Mouse (Mus musculus) limb, embryonic 12.5 days (tissue): ENCODE results near the gene 1110008P14Rik. TPM values are rescaled to one million over a fixed set of nuclear protein-coding genes. Genes with fewer than 3 reads are reported as not detected.
A peak's percentile ranks its signal among the peaks of the same experiment; 100 is the strongest.

ENCODE experiments used
- ATAC-seq: fragments of 200-750 bp; cut with Nextera tagmentation; 2 replicates; pipeline ENCODE4 v1.8.0; 2017; ENCODE audit warnings: low read depth, moderate TSS enrichment; ENCODE audit not compliant: insufficient number of reproducible peaks, insufficient read depth, low FRiP score, low TSS enrichment
- H3K27ac ChIP-seq: fragments of 300-500 bp; sonication (generic); 2 replicates; pipeline ENCODE4 v1.5.1; 2016; ENCODE audit warnings: mild to moderate bottlenecking, moderate library complexity
- H3K27me3 ChIP-seq: fragments of 300-500 bp; sonication (generic); 2 replicates; pipeline ENCODE4 v1.6.1; 2016; ENCODE audit warnings: mild to moderate bottlenecking, moderate library complexity
- H3K36me3 ChIP-seq: fragments of 300-500 bp; sonication (generic); 2 replicates; pipeline ENCODE4 v1.6.1; 2016; ENCODE audit warnings: mild to moderate bottlenecking, moderate library complexity
- H3K4me1 ChIP-seq: fragments of 300-500 bp; sonication (generic); replicated peaks from 2 replicates; pipeline ENCODE4 v1.6.1; 2016
- H3K4me2 ChIP-seq: fragments of 300-500 bp; sonication (generic); 2 replicates; pipeline ENCODE4 v1.6.1; 2016; ENCODE audit warnings: mild to moderate bottlenecking, moderate library complexity
- H3K4me3 ChIP-seq: fragments of 300-500 bp; sonication (generic); replicated peaks from 2 replicates; pipeline ENCODE4 v1.5.1; 2016; ENCODE audit warnings: mild to moderate bottlenecking
- H3K9ac ChIP-seq: fragments of 300-500 bp; sonication (generic); replicated peaks from 2 replicates; pipeline ENCODE4 v1.6.1; 2016; ENCODE audit warnings: mild to moderate bottlenecking, moderate library complexity
- H3K9me3 ChIP-seq: fragments of 300-500 bp; sonication (generic); 2 replicates; pipeline ENCODE4 v1.6.1; 2016; ENCODE audit warnings: mild to moderate bottlenecking, moderate library complexity
- WGBS: fragments of 180-500 bp; shearing (Covaris S2); methylation state at CpG from one replicate; pipeline ENCODE4 v1.1.7; 2016; 5-methylcytosine and 5-hydroxymethylcytosine counted together
- polyA plus RNA-seq: library from polyadenylated mRNA; unstranded; fragments of >200 nt; fragmentation: Nextera tagmentation; extraction: Ambion mirVana; gene quantifications from 2 replicates; pipeline ENCODE4 v1.2.1, GENCODE M21; 2016

Gene 1110008P14Rik
- polyA plus RNA-seq, 1 experiment from 2014 or later: 44.3 TPM

DNA sequence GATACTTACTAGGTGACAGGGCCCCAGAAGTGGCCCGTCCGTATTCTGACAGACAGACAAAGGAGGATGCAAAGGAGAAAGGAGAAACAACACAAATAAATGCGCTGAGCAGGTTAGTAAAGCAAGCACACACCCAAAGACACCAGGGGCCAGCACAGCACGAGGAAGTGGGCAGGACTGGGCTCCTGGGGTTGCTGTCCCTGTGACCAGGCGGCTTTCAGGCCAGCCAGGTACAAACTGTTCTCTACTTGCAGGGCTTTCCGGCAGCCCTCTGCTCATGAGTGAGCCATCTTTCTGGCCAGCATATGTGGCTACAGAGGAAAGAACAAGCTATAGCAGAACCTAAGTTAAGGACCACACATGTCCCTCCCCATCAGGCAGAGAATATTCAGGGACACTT lies 38.9 kb upstream of the 1110008P14Rik start:
- 81% methylated on average over 6 of the region's 6 CpGs for WGBS
- Histone ChIP-seq H3K4me3 (no peak overlapping the region), H3K27ac (no peak overlapping the region), H3K9ac (no peak overlapping the region), H3K36me3 (peaks cover 56% of the 10 kb centered on the region), H3K4me1 (peaks cover 32% of the 10 kb centered on the region), H3K4me2 (no peak overlapping the region), H3K27me3 (no peaks in the 10 kb centered on the region), H3K9me3 (no peaks in the 10 kb centered on the region)
- no peak for ATAC-seq

DNA sequence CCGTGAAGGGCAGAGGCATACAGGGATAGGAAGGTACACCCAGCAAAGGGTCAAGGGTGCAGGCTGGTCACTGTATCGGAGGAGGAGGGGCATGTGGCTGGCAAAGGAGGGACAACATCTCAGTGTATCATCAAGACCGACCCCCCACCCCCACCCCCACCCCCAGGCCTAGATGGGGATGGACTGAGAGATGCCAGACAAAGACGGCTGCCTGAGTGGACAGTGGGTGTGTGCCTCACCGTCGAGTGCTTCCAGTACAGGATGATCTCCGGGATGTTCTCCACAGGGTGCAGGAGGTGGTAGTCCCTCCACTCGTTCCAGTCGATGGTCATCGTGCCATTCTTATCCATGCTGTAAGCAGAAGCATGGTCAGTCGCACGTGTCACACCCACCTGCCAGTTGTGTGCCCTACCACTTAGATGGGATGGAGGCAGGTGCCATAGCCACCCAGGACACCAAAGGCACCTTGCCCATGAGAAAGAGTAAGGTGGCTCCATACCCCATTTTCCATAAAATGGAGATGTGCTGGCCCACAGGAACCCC lies 38.4 kb upstream of the 1110008P14Rik start:
- Histone ChIP-seq H3K9ac (no peak overlapping the region), H3K36me3 (peaks cover 61% of the 10 kb centered on the region), H3K4me1 (peaks cover 27% of the 10 kb centered on the region), H3K27ac (no peak overlapping the region), H3K27me3 (no peaks in the 10 kb centered on the region), H3K4me2 (no peak overlapping the region), H3K9me3 (no peaks in the 10 kb centered on the region), H3K4me3 (no peak overlapping the region)
- WGBS: 92% methylated on average over 12 of the region's 12 CpGs
- no peak for ATAC-seq

DNA sequence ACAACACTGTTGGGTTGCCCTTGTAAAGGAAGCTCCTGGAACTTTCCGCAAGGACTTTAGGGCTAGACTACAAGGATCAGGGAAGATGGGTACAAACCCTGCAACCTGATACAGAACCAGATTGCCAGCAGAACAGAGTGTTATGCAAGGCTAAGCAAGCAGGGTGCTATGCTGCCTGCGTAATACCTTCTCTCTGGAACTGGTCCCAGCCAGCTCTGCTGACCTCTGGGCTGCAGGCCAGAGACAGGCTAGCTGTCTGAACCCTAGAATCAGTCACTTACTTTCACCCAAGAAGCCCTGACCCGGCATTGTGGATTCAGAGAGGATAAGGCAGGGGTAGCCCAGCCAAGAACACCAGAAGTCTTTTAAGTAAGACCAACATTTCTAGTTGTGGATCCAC lies 37.6 kb upstream of the 1110008P14Rik start:
- no peak overlapping the region for H3K27ac ChIP-seq

DNA sequence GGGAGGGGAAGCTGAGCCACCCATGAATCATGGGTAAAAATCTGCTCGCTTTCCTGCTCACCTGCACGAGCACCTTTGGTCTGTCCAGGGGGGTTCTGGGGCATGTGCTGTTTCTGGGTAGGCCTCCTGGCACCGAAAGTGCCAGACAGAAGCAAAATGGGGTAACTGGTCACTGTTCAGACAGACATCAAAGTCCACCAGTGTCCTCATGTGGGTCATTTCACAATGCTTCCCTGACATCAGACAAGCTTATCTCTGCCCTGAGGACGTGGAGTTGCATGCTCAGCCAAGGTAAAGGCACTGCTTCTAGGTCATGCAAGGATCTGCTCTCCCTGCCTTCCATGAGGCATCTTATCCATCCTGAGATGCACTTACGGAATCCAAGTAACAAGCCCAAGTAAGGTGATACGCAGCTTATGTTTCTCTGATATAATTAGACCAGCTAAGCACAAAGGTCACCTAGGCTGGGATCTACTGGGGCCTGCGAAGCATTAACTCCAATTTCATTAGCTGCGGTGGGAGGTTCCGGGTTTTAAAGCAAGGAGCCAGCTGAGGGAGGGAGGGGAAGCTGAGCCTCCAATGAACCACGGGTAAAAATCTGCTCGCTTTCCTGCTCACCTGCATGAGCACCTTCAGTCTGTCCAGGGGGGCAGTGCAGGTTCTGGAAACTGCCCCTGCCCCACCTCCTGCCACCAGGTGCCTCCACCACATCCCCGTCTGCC lies 36.9 kb upstream of the 1110008P14Rik start:
- Histone ChIP-seq H3K27ac (no peak overlapping the region), H3K27me3 (no peaks in the 10 kb centered on the region), H3K9me3 (no peaks in the 10 kb centered on the region), H3K9ac (no peak overlapping the region), H3K4me2 (no peak overlapping the region), H3K36me3 (peaks cover 77% of the 10 kb centered on the region), H3K4me1 (peaks cover 13% of the 10 kb centered on the region), H3K4me3 (no peak overlapping the region)
- 74% methylated on average over 12 of the region's 12 CpGs for WGBS
- no peak for ATAC-seq

More for the DNA sequence above, 37.6 kb upstream of the 1110008P14Rik start:
- peaks cover 69% of the 10 kb centered on the region for H3K36me3 ChIP-seq
- H3K27me3 ChIP-seq: no peaks in the 10 kb centered on the region
- no peak overlapping the region for H3K9ac ChIP-seq
- no peak overlapping the region for H3K4me3 ChIP-seq
- WGBS: 84% methylated on average over 3 of the region's 3 CpGs
- peaks cover 19% of the 10 kb centered on the region for H3K4me1 ChIP-seq
- ATAC-seq: no peak
- no peak overlapping the region for H3K4me2 ChIP-seq
- H3K9me3 ChIP-seq: no peaks in the 10 kb centered on the region

GRCm38 (mm10) chr2:32417486-32417885 lies 35.7 kb upstream of the 1110008P14Rik start:
- peaks cover 77% of the 10 kb centered on the region for H3K36me3 ChIP-seq
- WGBS: 87% methylated on average over 8 of the region's 8 CpGs
- no peak for ATAC-seq

DNA sequence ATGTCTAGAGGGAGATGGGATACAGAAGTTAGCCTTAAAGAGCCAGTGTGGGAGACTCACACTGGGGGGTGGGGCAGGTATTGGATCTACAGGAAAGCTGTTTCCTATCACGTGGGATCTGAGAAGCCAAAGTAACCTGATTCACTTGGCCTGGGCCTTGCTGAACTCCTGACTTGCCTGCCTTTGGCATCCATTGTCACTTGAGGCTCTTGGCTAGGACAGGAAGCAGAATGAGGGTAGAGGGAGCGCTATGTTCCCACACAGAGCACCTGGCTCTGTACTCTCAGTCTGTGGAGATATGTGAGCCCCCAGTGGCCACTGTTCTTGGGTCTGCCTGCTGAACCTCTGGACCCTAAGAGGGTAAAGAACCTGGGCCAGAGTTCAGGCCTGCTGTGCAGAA lies 34.8 kb upstream of the 1110008P14Rik start:
- Histone ChIP-seq H3K36me3 (peaks cover 77% of the 10 kb centered on the region), H3K4me3 (no peak overlapping the region), H3K27ac (no peak overlapping the region), H3K4me1 (no peaks in the 10 kb centered on the region), H3K27me3 (no peaks in the 10 kb centered on the region), H3K9ac (0 out of 2 replicates have a peak overlapping the region, but pooled peaks have one; percentile 3), H3K9me3 (no peaks in the 10 kb centered on the region), H3K4me2 (no peak overlapping the region)
- 63% methylated on average over 2 of the region's 2 CpGs for WGBS
- no peak for ATAC-seq

More at GRCm38 (mm10) chr2:32417486-32417885, 35.7 kb upstream of the 1110008P14Rik start:
- Histone ChIP-seq H3K27me3 (no peaks in the 10 kb centered on the region), H3K4me1 (0 out of 2 replicates have a peak, but pooled peaks cover 2% of the 10 kb centered on the region), H3K27ac (no peak overlapping the region), H3K4me3 (no peak overlapping the region), H3K9ac (no peak overlapping the region; the same call in 1 of the 2 replicates), H3K4me2 (no peak overlapping the region), H3K9me3 (no peaks in the 10 kb centered on the region)

- Histone ChIP-seq H3K4me1 (no peaks in the 10 kb centered on the region), H3K9me3 (no peaks in the 10 kb centered on the region), H3K4me3 (no peak overlapping the region), H3K36me3 (peaks cover 73% of the 10 kb centered on the region), H3K27me3 (no peaks in the 10 kb centered on the region), H3K27ac (no peak overlapping the region), H3K4me2 (no peak overlapping the region), H3K9ac (no peak overlapping the region)
- 95% methylated on average over 12 of the region's 12 CpGs for WGBS
- ATAC-seq: no peak
Observed at GRCm38 (mm10) chr2:32415801-32416200, 34.1 kb upstream of the 1110008P14Rik start.

DNA sequence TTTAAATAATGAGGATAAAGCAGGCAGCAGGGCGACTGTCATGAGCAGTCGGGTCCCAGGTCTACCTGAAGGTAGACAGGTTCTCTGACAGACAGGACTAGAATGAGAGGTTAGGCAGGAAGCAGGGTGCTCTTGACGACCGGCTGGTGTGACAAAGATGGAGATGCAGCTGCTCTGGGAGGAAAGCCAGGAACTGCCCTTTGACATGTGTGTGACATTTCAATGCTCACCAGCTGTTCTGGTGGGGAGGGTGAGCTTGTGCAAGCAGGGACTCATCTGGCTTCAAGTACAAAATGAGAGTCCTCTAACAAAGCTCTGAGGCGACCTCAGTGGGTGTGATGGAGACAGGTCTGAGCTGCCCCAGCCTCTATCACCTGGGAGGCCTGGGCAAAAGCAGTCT lies 32.2 kb upstream of the 1110008P14Rik start:
- peaks cover 54% of the 10 kb centered on the region for H3K36me3 ChIP-seq
- 45% methylated on average over 5 of the region's 5 CpGs for WGBS
- H3K4me2 ChIP-seq: no peak overlapping the region
- H3K4me1 ChIP-seq: peaks cover 7% of the 10 kb centered on the region
- no peak for ATAC-seq
- no peak overlapping the region for H3K4me3 ChIP-seq
- no peak overlapping the region for H3K27ac ChIP-seq
- no peaks in the 10 kb centered on the region for H3K27me3 ChIP-seq
- no peak overlapping the region for H3K9ac ChIP-seq
- no peaks in the 10 kb centered on the region for H3K9me3 ChIP-seq

GRCm38 (mm10) chr2:32412742-32413531 lies 31.2 kb upstream of the 1110008P14Rik start:
- peaks cover 44% of the 10 kb centered on the region for H3K36me3 ChIP-seq
- H3K4me2 ChIP-seq: no peak overlapping the region
- H3K4me3 ChIP-seq: no peak overlapping the region
- H3K4me1 ChIP-seq: peaks cover 14% of the 10 kb centered on the region
- no peak for ATAC-seq
- no peaks in the 10 kb centered on the region for H3K9me3 ChIP-seq
- H3K27me3 ChIP-seq: no peaks in the 10 kb centered on the region
- no peak overlapping the region for H3K9ac ChIP-seq
- WGBS: 92% methylated on average over 6 of the region's 6 CpGs
- H3K27ac ChIP-seq: no peak overlapping the region

- Histone ChIP-seq H3K27ac (peak overlapping the region; percentile 29; the same call in 1 of the 2 replicates), H3K27me3 (no peaks in the 10 kb centered on the region), H3K36me3 (peaks cover 29% of the 10 kb centered on the region), H3K4me1 (peaks cover 14% of the 10 kb centered on the region), H3K9ac (no peak overlapping the region), H3K4me2 (no peak overlapping the region), H3K4me3 (no peak overlapping the region), H3K9me3 (no peaks in the 10 kb centered on the region)
- 90% methylated on average over 7 of the region's 7 CpGs for WGBS
- ATAC-seq: no peak
Observed at GRCm38 (mm10) chr2:32411407-32411806, 29.7 kb upstream of the 1110008P14Rik start.
